ENCODE assay signal across 28 mouse cellular contexts in genomic region chr1:194303951-194304350, GRCm38 (mm10).
"Had no signal": no experiment of that assay in that cellular context is flagged by ENCODE, and none has a peak within 500 bp of the region (broad histone marks: within the 10 kb centered on the region; RNA-seq: fewer than 3 reads in every experiment).

No protein-coding gene starts in this region.

- DNase-seq: cerebellum, adult 18-20 months; cerebellum, adult 2 months; cerebellum, adult 8-10 months; cerebellum, adult 9-10 months; cerebellum, adult 9-11 months; cerebellum, postnatal 10 days; cerebellum, postnatal 14 days; cerebellum, postnatal 25 days; cerebellum, postnatal 36 days; embryo, embryonic 11 days; forebrain, postnatal 0 days; gastrocnemius, adult 2 months; gastrocnemius, postnatal 10 days; gastrocnemius, postnatal 14 days; gastrocnemius, postnatal 25 days; gastrocnemius, postnatal 36 days; heart, adult 18-20 months had no signal

- H3K4me1 ChIP-seq: embryonic facial prominence, embryonic 10.5 days; embryonic facial prominence, embryonic 12.5 days; embryonic facial prominence, embryonic 13.5 days; embryonic facial prominence, embryonic 15.5 days; forebrain, embryonic 10.5 days; forebrain, embryonic 12.5 days; forebrain, embryonic 13.5 days; forebrain, embryonic 15.5 days had no signal

- H3K36me3 ChIP-seq: embryonic facial prominence, embryonic 10.5 days; embryonic facial prominence, embryonic 12.5 days; embryonic facial prominence, embryonic 13.5 days; embryonic facial prominence, embryonic 15.5 days; forebrain, embryonic 10.5 days; forebrain, embryonic 12.5 days; forebrain, embryonic 15.5 days had no signal

- H3K4me2 ChIP-seq: embryonic facial prominence, embryonic 12.5 days; embryonic facial prominence, embryonic 13.5 days; embryonic facial prominence, embryonic 15.5 days; forebrain, embryonic 12.5 days; forebrain, embryonic 13.5 days; forebrain, embryonic 15.5 days had no signal

- H3K9ac ChIP-seq: embryonic facial prominence, embryonic 12.5 days; embryonic facial prominence, embryonic 13.5 days; embryonic facial prominence, embryonic 15.5 days; forebrain, embryonic 12.5 days; forebrain, embryonic 13.5 days; forebrain, embryonic 15.5 days; forebrain, postnatal 0 days had no signal

- ATAC-seq: forebrain, embryonic 13.5 days; forebrain, embryonic 14.5 days; forebrain, embryonic 15.5 days; forebrain, embryonic 16.5 days had no signal

- H3K9me3 ChIP-seq: embryonic facial prominence, embryonic 10.5 days; embryonic facial prominence, embryonic 12.5 days; embryonic facial prominence, embryonic 13.5 days; embryonic facial prominence, embryonic 15.5 days; forebrain, embryonic 10.5 days; forebrain, embryonic 12.5 days; forebrain, embryonic 13.5 days; forebrain, embryonic 15.5 days had no signal

- H3K4me3 ChIP-seq: embryonic facial prominence, embryonic 10.5 days; embryonic facial prominence, embryonic 12.5 days; embryonic facial prominence, embryonic 13.5 days; embryonic facial prominence, embryonic 15.5 days; erythroblast, embryonic 14.5 days; forebrain, embryonic 10.5 days; forebrain, embryonic 12.5 days; forebrain, embryonic 13.5 days; forebrain, embryonic 15.5 days; gastrocnemius, adult 2 months had no signal

- H3K27ac ChIP-seq: embryonic facial prominence, embryonic 10.5 days; embryonic facial prominence, embryonic 12.5 days; embryonic facial prominence, embryonic 13.5 days; embryonic facial prominence, embryonic 15.5 days; forebrain, embryonic 10.5 days; forebrain, embryonic 12.5 days; forebrain, embryonic 13.5 days; forebrain, embryonic 15.5 days; gastrocnemius, adult 2 months had no signal

- H3K27me3 ChIP-seq: embryonic facial prominence, embryonic 12.5 days; embryonic facial prominence, embryonic 13.5 days; embryonic facial prominence, embryonic 15.5 days; forebrain, embryonic 12.5 days; forebrain, embryonic 13.5 days; forebrain, embryonic 15.5 days had no signal
